Comparison of ENCODE assay signal across 8 mouse cellular contexts in genomic region chr2:75589452-75589851, GRCm38 (mm10).
DNase-seq lines count a peak whose midpoint lies in the region; ATAC-seq and TF ChIP-seq lines count a peak whose summit lies in the region.

No protein-coding gene starts in this region.

- H3K36me3 ChIP-seq in kidney, embryonic 14.5 days (ENCODE audit: control insufficient read depth, insufficient read depth, low read length), result no peaks in the 10 kb centered on the region
- no peaks in the 10 kb centered on the region for H3K36me3 ChIP-seq in heart, postnatal 0 days (replicated peaks; ENCODE audit: control insufficient read depth, insufficient read depth, low read length)

- DNase-seq in kidney, adult 11 months, result no peak
- no peak for DNase-seq in heart, postnatal 0 days (ENCODE audit: low spot score)
- DNase-seq in liver, result peak; percentile 13
- DNase-seq in retina, embryonic 14.5 days (ENCODE audit: low spot score), result peak; percentile 46
- no peak for DNase-seq in adrenal gland, postnatal 36 days
- no peak for DNase-seq in cerebellum, adult 18-20 months

- H3K27me3 ChIP-seq in kidney, embryonic 14.5 days (ENCODE audit: control insufficient read depth, insufficient read depth, low read length), result no peaks in the 10 kb centered on the region
- H3K27me3 ChIP-seq in heart, postnatal 0 days (ENCODE audit: control insufficient read depth, insufficient read depth, low read length), result peaks cover 29% of the 10 kb centered on the region

- peak overlapping the region; percentile 29; the same call in 1 of the 2 replicates for H3K9ac ChIP-seq in kidney, embryonic 14.5 days (ENCODE audit: low read depth, low read length)
- H3K9ac ChIP-seq in heart, postnatal 0 days (replicated peaks; ENCODE audit: low read depth, low read length), result no peak overlapping the region

- H3K9me3 ChIP-seq in kidney, embryonic 14.5 days (ENCODE audit: control insufficient read depth, low read length), result no peaks in the 10 kb centered on the region
- no peaks in the 10 kb centered on the region for H3K9me3 ChIP-seq in heart, postnatal 0 days (replicated peaks; ENCODE audit: control insufficient read depth, low read length)

- ATAC-seq in kidney, embryonic 14.5 days (ENCODE audit: low FRiP score, low TSS enrichment), result no peak
- peak; percentile 13; the same call in 1 of the 2 replicates for ATAC-seq in common myeloid progenitor, adult 5-6 weeks (replicated peaks; ENCODE audit: low read depth, poor library complexity, severe bottlenecking)
- ATAC-seq in heart, postnatal 0 days (ENCODE audit: insufficient read depth, low read depth), result no peak

- H3K4me3 ChIP-seq in kidney, embryonic 14.5 days (ENCODE audit: low read length), result peak overlapping the region; percentile 14; the same call in 1 of the 2 replicates
- H3K4me3 ChIP-seq in heart, postnatal 0 days (ENCODE audit: low read depth, low read length), result peak overlapping the region; percentile 23

- TF ChIP-seq EP300 in heart, postnatal 0 days (IDR thresholded peaks at IDR 0.05; ENCODE audit: low read depth), result no peak

- WGBS in kidney, embryonic 14.5 days, result 6% methylated on average over 19 of the region's 19 CpGs
- 6% methylated on average over 19 of the region's 19 CpGs for WGBS in heart, postnatal 0 days

- H3K27ac ChIP-seq in kidney, embryonic 14.5 days (ENCODE audit: low read depth, low read length), result peak overlapping the region; percentile 30; the same call in 1 of the 2 replicates
- no peak overlapping the region for H3K27ac ChIP-seq in heart, postnatal 0 days (ENCODE audit: low read depth)

- no peak for TF ChIP-seq CTCF in heart, postnatal 0 days (IDR thresholded peaks at IDR 0.05; ENCODE audit: low read depth)

- peak overlapping the region; percentile 43 for H3K4me2 ChIP-seq in kidney, embryonic 14.5 days (replicated peaks; ENCODE audit: low read depth, low read length)
- H3K4me2 ChIP-seq in heart, postnatal 0 days (ENCODE audit: low read depth, low read length), result peak overlapping the region; percentile 37

- peaks cover 11% of the 10 kb centered on the region for H3K4me1 ChIP-seq in kidney, embryonic 14.5 days (ENCODE audit: control insufficient read depth, insufficient read depth, low read length)
- no peaks in the 10 kb centered on the region for H3K4me1 ChIP-seq in heart, postnatal 0 days (ENCODE audit: control insufficient read depth, insufficient read depth)

Comparison
In these comparisons a context has a peak if more than half of its experiments do, and no peak if none do; other contexts are left out.
1. DNase-seq: peak in liver (single experiment) and retina, embryonic 14.5 days (single experiment); none in kidney, adult 11 months (single experiment), heart, postnatal 0 days (single experiment), adrenal gland, postnatal 36 days (0 of 2) and cerebellum, adult 18-20 months (0 of 2).